Mouse (Mus musculus) ES-E14 (cell line): ENCODE data around the gene Ush2a.

Source experiments
- CHD2 ChIP-seq: IDR thresholded peaks from 2 replicates; pipeline ENCODE4 v1.6.1; 2014; ENCODE audit warnings: mild to moderate bottlenecking, low read depth, low read length, inconsistent platforms
- MAFK ChIP-seq: IDR thresholded peaks from 2 replicates; pipeline ENCODE4 v1.6.1; 2014; ENCODE audit warnings: mild to moderate bottlenecking, low read depth, low read length, inconsistent platforms; ENCODE audit not compliant: insufficient read depth
- ZC3H11A ChIP-seq: IDR thresholded peaks from 2 replicates; pipeline ENCODE4 v1.6.1; 2012; ENCODE audit warnings: low read depth, mild to moderate bottlenecking, inconsistent platforms, low read length, borderline replicate concordance
- ZNF384 ChIP-seq: IDR thresholded peaks from 2 replicates; pipeline ENCODE4 v1.6.1; 2012; ENCODE audit warnings: low read depth, low read length, inconsistent platforms

- TF ChIP-seq CHD2 (no peak), ZC3H11A (no peak), ZNF384 (no peak), MAFK (no peak)
Measured at GRCm38 (mm10) chr1:188643156-188643555, 381.3 kb downstream of the Ush2a start.
